Mouse (Mus musculus): ENCODE measurements at regions not wholly inside any gene's neighbourhood (a gene's known extent, or its start where the extent isn't known, plus 50 kb on each side); places are given as distances from the start of the nearest gene placed in this dataset.

DNA sequence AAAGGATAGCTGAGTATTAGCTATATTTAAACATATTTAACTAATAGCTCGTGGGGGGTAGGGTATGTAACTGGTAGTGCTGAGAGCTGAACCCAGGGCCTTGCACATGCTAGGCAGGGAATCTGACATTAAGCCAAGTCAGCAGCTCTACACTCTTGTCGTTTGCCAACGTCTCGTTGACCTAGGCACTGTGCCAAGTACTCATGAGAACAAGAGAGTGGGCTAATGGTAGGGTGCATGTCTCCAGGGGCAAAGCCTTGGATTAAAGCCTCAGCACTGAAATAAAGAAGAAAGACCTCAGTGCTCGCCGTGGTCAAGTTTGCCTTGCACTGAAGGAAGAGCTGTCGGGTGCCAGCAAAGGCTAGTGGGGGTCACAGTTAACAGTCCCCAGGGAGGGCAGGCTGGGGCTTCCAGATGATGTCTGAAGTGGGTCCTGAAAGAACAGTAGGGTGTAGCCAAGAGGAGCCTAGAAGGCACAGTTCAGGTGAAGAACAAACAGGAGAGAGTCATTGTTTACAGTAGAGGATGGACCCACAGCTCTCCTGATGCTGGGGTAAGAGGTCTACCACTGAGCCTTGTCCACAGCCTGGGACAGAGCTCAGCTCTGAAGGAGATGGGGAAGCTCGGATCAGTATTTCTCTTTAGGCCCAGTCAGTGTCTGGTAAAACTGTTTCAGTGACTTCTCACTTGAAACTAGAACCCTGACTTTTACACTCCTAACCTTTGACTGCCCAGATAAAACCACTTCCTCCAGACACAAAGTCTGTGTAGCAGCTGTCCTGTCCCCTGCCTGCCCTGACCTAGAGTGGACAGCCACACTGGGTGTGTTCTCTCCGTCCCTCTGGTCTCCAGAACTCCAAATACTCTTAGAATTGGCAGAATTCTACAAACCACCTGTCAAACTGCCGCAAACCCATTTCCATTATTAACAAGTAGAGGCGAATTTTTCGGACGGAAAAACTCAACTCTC lies 121.7 kb upstream of the Jarid2 start:
- DNase-seq (ENCODE audit: low spot score in 2 of 2): no peak

DNA sequence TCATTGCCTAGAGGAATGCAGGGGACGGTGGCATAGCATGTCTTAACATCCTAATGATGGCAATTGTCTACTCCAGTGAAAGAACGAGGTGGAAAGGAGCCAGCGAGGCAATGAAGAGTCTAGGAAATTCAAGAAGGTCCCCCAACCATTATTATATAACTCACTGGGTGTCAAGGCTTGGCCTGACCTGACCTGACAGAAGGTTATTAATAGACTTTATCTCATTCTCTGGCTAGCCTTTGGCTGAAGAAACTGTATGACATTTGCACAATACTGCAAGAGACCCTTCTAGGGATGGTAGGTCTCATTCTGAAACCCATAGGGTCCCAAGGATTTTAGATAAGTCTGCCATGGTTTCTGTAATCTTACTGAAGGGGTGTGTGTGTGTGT lies 121.0 kb upstream of the Jarid2 start:
- DNase-seq (ENCODE audit: low spot score in 2 of 2): no peak

DNA sequence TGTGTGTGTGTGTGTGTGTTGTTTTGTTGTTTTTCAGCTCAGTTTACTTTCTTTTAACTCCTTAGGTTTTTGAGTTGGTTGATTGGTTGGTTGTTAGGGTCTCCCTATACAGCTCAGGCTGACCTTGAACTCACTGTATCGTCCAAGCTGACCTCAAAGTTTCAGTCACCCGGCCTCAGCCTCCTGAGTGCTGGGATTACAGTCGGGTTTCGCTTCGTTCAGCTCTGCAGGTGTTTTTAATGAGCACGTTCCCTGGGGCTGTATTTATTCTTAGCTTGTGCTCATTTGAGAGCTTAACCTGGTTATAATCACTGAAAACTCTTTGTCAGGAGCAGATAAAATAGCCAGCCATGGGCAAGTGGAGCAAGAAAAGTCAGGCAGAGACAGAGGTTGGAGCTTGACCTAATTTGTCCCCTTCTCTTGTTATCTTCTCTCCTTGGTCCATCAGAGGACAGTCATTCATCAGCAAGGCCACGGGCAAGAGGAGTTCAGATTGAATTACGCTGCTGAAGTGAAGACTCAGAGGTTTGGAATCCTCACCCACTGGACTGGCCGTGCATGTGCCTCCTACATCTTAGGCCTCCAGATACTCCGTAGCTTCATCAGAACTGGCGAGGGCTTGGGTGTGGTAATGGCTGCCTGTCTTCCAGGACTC lies 120.5 kb upstream of the Jarid2 start:
- no peak for DNase-seq (ENCODE audit: low spot score in 2 of 2)

DNA sequence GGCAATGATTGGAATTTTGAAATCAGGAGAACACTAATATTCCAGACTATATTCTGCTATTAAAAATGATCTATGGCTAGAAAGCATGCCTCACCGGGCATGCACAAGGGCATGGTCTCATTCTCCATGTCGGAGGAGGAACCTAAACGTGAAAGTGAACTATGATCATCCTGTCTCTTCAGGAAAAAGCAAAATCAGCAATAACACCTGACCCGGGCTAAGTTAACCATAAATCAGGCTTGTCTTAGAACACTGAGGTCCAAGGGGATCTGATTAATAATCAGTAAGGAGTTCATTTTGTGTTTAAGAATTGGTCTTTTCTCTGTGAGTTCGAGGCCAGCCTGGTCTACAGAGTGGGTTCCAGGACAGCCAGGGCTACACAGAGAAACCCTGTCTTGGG lies 119.7 kb upstream of the Jarid2 start:
- no peak for DNase-seq (ENCODE audit: low spot score in 2 of 2)

DNA sequence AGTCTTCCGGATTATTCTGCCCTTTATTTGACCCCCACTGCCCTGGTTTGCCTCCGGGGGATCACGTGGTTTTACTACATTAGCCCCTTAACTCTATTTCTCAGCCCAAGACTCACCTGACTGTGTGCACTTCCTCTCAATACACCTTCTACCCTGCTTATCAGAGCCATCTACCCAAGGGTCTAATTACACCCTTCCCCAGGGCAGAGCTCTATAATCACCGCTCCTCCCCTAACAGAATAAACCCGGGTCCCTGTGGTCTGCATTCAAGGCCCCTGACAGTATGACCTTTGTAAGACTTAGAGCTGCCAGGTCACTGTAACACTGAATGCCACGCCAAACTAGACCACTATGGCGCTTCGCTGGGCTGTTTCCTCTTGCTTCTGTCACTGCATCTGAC lies 113.6 kb upstream of the Jarid2 start:
- no peak for DNase-seq (ENCODE audit: low spot score in 2 of 2)

DNA sequence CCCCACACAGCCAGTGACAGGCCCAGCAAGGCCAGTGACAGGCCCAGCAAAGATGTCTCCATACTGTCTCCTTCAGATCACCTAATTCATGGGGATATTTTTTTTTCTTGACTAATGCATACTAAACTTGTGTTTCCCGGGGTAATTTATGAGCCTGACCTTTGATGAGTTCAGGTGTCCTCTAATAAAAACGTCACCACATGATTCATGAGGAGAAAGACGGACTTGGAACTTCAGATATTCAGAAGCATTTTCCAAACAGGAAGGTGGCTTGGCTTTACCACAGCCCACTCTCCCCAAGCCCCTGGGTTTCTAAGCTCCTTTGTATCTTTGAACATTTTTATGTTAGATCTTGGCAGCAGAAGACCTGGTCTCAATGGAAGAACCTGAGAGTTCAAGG lies 110.9 kb upstream of the Jarid2 start:
- no peak for DNase-seq (ENCODE audit: low spot score in 2 of 2)

DNA sequence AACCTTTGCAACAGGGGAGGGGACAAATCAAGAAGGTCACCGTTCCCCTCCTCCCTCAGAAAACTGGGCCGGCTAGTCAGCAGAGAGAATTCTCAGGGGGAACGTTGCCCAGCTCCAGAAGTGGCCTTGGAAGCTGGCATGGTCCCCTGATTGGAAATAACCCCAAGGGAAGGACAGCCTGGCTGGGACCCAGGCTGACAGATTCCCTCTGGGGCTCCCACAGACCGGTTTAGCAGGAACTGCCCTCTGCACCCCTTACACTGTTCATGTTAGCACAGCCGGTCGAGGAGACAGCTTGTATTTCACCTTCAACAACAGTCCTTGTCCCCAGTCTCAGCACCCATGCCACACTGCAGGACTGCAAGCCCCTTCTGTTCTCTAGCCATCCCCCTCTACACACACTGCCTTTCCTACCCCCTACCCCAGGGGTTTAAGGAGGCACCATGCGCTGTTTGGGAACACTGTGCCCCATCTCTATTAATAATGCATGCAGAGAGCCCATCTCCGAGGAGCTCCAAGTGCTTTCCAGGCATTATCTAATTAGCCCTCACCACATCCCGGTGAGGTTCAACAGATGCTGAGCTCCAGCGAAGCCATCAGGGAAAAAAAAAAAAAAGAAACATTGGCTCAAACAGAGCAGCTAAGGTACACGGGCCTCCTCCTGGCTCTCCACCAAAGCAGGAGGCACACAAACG lies 106.5 kb upstream of the Jarid2 start:
- no peak for DNase-seq (ENCODE audit: low spot score in 2 of 2)

DNA sequence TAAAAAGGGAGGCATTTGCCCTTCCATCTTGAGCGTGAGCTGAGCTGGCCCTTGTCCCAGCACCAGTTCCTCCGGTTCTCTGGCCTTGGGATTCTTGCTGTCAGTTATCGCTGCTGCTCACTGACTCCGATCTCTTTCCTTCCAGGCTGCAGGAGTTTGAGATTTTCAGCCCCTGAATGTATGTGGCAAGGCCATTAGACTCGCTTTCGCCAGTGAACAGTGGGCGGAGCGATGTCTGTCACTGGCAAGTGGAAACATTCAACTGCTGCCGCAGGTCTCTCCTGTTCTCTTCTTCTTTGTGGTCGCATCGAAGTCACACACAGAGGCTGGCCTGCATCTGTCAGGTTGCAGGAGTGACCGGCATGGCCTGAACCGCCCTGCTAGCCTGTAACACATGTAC lies 104.6 kb upstream of the Jarid2 start:
- DNase-seq (ENCODE audit: low spot score in 2 of 2): peak; percentile 9 to 11

DNA sequence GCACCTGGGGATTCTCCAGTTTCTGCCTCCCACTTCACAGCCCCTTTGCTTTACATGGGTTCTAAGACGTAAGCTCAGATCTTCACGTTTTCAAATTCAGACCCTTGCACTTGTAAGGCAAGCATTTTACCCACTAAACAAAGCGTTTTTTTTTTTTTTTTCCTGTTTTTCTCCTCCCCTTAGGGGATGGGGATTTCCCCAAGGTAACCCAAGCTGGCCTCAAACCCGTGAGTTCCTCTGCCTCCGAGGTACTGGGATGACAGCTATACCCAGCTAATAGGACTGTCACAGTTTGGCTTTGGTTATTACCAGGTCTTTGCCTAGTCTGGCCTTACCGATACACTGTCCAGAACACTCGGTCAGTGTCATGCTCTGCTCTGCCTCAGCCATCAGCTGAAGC lies 103.5 kb upstream of the Jarid2 start:
- no peak for DNase-seq (ENCODE audit: low spot score in 2 of 2)

DNA sequence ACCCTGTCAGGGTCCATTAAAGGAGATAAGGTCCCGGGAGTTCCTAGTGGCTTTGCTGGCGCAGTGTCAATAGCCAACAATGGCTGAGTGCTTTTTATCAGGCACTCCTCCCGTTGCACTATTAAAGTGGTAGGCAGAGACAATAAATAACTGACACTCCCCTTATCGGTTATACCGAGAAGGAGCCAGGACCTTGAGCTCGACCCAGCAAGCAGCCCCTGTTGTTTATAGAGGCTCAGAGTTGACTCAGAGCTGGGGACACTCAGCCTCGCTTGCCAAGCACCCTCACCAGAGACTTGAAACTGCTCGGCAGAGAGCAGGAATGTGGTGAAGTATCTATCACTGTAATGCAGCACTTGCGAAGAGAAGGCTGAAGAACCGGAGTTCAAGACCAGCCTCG lies 102.5 kb upstream of the Jarid2 start:
- no peak for DNase-seq (ENCODE audit: low spot score in 2 of 2)

DNA sequence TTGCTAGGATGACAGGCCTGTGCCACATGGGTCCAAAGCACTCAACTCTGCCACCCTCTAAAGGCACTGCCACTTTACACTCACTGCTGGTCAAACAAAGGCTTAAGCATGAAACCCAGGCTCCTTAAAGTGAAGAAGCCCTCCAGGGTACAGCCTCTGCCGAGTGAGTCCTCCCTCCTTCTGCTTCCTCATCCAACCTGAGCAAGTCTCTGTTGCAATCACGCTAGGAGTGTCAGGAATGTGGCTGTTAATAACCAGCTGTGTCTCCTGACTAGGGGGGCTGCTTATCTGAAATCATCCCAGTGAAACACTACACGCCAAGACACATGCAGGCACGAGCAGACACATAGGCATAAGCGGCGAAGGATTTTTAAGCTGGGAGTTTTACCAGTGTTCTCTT lies 99.2 kb upstream of the Jarid2 start:
- DNase-seq (ENCODE audit: low spot score in 2 of 2): no peak

DNA sequence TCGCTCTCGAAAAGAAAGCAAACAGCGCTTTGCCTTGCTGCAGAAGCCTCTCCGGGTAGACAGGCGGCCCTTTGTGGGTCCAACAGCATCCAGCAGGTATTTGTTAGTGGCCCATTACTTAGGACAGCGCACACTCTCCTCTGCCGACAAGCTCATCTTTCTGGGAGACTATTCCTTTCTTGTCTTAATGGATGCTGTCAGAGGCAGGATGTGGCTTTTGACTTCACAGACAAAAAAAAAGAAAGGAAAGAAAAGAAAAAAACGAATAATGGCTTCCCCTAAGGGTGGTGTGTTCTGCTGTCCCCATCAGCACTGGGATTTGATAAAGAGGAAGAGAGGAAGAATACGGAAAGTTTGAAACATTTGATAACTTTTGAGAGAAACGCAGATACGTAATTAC lies 94.7 kb upstream of the Jarid2 start:
- no peak for DNase-seq (ENCODE audit: low spot score in 2 of 2)

DNA sequence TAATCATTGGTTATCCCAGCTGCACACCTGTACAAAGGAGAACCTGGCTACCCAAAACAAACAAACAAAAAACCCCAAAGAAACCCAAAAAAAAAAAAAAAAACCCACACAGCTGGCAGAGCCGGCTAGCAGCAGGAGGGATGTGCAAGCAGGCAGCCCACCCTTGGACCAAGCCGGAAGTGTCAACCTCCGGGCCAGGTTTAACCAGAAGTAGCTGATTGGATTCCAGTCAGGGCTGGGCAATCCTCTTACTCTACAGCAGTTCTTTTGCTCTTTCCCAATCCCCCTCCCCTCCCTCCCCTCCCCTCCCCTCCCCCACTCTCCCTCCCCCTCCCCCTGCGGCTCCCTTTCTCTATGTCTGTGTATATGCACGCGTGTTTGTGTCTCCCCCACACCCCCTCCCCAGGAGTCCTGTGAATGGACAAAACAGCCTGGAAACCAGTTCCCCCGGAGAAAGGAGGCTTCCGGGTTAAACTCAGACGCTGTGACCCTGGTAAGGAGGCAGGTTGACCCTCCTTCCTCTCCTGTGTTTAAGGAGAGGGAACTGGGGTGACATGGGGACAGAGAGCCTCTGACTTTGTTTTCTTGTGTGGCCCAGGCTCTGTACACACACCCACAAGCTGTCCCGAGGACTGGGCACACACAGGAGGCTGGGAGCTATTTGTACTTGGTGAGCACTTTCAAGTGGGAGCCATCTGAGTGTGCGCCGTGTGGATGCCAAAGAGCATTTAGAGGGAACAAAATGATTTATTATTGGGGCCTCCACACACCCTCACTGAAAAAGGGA lies 93.9 kb upstream of the Jarid2 start:
- DNase-seq (ENCODE audit: low spot score in 2 of 2): peak in 1 of 2 experiments; percentile 9

DNA sequence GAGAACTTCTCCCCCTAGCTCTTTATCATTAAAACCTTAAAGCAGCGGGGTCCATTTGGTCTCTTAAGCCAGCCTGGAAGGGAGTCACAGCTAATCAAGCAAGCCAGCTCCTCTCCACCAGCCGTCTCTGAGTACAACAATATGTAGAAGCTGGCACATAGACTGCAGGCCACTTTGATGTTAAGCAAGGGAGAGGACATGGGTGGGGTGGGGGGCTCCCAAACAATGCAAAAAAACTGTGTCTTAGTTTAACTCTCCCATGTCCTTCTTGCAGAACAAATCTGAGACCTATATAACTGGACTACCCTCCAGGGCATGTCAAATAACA lies 93.3 kb upstream of the Jarid2 start:
- no peak for DNase-seq (ENCODE audit: low spot score in 2 of 2)

DNA sequence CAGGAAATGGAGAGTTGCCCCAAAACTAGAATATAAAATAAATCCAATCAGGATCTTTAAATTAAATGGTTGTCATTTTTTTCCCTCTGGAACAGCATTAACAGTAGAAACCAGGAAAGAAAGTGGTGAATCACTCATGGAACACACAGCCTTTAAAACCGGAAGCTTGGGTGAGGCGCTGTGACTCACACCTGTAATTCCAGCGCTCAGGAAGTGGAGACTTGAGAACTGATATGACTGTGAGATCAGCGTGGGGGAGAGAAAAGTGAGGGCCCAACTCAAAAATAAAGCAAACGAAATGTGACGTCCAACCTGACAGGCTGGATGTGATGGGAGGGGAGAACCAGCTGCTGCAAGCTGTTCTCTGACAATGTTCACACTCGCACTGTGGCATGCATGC lies 86.9 kb upstream of the Jarid2 start:
- no peak for DNase-seq (ENCODE audit: low spot score in 2 of 2)

DNA sequence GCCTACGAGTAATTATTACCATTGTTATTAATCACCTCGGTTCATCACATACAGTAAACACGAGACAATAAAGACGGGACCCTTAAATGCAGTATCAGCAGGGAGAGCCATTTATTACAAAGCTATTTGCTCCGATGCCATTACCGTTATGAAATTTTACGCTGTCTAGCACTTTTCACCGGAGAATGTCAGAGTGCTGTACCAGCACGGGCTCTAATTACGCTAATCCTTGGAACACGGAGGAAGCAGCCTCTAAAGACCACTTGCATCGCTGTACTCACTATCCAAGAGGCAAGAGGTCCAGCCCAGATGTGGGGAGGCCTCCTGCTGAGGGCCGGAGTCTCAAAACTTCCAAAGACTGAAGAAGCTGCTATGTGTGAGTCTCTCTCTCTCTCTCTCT lies 79.2 kb upstream of the Jarid2 start:
- DNase-seq (ENCODE audit: low spot score in 2 of 2): no peak

DNA sequence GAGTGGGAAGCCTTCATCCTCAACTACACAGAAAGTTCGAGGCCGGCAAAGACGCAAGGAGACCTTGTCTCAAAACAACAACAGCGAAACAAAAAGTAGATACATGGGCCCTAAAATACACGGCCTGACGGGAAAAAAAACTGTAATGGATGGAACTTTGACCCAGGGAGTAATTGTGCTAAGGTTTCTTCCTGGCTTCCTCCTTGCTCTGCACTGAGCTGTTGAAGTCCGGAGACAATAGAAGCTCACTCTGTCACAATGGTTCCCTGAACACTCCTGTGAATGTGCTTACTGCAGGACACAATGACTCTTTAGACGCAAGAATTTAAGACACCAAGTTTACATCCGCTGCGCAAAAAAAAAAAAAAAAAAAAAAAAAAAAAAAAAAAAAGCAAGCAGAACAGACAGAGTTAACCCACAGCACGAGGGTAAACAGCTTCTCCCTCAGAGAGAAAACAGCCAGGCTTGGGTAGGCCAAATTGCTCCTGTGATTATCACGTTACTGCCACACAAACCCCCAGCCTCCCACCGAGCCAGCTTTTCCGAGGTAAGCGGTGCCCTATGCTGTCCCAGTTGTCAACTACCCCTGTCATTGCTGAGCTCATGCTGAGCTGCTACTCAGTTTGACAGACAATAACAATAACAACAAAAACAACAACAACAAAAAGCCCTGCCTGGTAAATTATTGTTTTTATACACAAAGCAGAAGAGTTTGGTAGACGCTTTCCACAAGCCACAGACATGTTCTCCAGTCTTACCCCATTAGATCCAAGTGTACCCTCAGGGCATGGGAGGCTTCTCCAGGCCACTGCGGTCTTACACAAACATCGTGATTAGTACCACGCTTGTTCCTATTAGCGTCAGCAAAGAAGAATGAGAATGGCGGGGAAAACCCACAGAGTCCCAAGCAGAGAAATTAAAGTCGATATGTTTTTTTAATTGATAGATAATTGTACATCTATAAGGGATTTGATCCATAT lies 77.7 kb upstream of the Jarid2 start:
- DNase-seq (ENCODE audit: low spot score in 2 of 2): no peak

DNA sequence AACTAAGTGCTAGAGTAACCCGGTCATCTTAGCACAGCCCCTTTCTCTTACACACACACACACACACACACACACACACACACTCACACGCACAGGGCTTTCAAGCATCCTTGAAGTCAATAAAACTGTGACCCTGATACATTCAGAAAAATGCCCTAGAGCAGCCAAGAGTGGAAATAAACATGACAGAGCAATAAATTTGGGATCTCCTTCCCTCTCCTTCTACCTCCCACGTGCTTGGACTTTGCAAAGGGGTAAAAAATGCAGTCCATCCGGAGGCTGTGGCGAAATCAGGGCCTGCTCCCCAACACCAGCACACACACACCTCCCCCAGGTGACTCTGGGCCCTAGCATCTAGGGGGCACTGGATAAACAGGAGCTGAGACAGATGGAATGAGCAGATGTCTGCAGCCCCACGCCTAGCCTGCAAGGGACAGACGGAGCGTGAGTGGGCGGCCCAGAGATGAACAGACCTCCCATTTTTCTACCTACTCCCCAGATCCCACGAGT lies 71.3 kb upstream of the Jarid2 start:
- no peak for DNase-seq (ENCODE audit: low spot score in 2 of 2)

DNA sequence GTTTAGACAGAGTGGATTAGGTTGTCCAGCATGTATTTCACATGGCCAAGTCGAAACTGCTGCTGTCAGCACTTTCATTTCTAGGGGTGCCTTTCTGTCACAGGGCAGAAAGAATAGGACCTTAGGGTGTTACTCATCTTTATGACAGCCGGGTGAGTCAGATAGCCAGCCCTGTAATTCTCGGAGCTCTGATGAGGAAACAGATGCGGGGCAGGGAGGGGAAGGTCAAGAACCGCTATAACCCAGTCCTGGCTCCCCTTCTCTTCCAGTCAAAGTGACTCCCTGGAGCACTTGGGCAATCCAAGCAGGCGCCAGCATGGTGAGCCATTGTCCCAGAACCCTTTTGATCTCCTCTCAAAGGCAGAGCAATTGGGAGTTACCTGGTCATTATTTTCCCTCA lies 69.4 kb upstream of the Jarid2 start:
- DNase-seq (ENCODE audit: low spot score in 2 of 2): no peak

DNA sequence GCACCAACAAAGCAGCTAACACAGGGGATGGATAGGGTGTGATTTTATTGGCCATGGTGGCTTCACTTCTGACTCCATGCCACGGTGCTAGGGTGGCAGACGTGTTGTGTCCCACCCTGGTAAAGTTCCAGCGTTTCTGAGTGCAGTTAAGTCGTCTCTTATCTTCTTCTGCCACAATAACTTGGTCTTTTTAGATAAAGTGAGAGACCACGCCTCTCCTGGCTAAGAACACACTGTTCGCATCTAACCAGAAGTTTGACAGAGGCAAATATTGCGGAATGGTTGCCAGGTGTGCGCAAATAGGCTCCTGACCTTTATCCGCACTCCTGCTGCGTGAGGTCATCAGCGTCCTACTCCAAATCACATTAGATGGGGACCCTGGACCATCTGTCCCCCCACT lies 66.2 kb upstream of the Jarid2 start:
- no peak for DNase-seq (ENCODE audit: low spot score in 2 of 2)

DNA sequence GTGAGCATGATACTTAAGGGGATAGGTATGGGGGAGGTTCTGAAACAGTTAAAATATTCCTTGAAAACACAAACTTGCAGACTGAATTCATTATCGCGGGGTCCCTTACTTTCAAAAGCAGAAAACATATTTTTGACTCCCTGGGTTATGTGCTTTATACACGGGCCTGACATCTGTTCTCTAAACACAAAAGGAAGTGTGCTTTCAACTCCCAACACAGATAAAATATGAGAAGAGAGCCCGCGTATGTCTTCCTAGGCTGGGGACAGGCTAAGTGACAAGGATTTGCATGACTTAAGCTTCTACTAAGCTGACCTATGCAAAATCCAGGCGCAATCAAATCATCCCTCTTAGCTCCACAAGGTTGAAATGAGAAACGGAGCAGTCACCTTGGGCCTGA lies 65.5 kb upstream of the Jarid2 start:
- DNase-seq (ENCODE audit: low spot score in 2 of 2): no peak
